Mouse (Mus musculus) liver, embryonic 16.5 days (tissue): ENCODE data around the gene Ccdc153. TPM values are rescaled to one million over a fixed set of nuclear protein-coding genes. Genes with fewer than 3 reads are reported as not detected.

Experiments used
- ATAC-seq: fragments of 200-750 bp; cut with Nextera tagmentation; 2 replicates; pipeline ENCODE4 v1.8.0; 2017; ENCODE audit warnings: low read depth, mild to moderate bottlenecking, moderate number of reproducible peaks, moderate library complexity
- H3K27ac ChIP-seq: fragments of 300-500 bp; sonication (generic); 2 replicates; pipeline ENCODE4 v1.5.1; 2014; ENCODE audit warnings: mild to moderate bottlenecking, low read length
- H3K27me3 ChIP-seq: fragments of 300-500 bp; sonication (generic); 2 replicates; pipeline ENCODE4 v1.6.1; 2014; ENCODE audit warnings: low read depth, low read length, mixed read lengths; ENCODE audit not compliant: control insufficient read depth, insufficient read depth
- H3K36me3 ChIP-seq: fragments of 300-500 bp; sonication (generic); 2 replicates; pipeline ENCODE4 v1.6.1; 2014; ENCODE audit warnings: mild to moderate bottlenecking; ENCODE audit not compliant: control insufficient read depth, insufficient read depth
- H3K4me1 ChIP-seq: fragments of 300-500 bp; sonication (generic); 2 replicates; pipeline ENCODE4 v1.6.1; 2014; ENCODE audit warnings: low read depth, low read length, mixed read lengths; ENCODE audit not compliant: control insufficient read depth
- H3K4me2 ChIP-seq: fragments of 300-500 bp; sonication (generic); 2 replicates; pipeline ENCODE4 v1.6.1; 2014; ENCODE audit warnings: low read depth, low read length, mixed read lengths
- H3K4me3 ChIP-seq: fragments of 300-500 bp; sonication (generic); 2 replicates; pipeline ENCODE4 v1.5.1; 2014; ENCODE audit warnings: low read depth, mild to moderate bottlenecking, low read length
- H3K9ac ChIP-seq: fragments of 300-500 bp; sonication (generic); 2 replicates; pipeline ENCODE4 v1.6.1; 2014; ENCODE audit warnings: low read depth, low read length
- H3K9me3 ChIP-seq: fragments of 300-500 bp; sonication (generic); replicated peaks from 2 replicates; pipeline ENCODE4 v1.6.1; 2016; ENCODE audit warnings: low read length; ENCODE audit not compliant: control insufficient read depth
- WGBS: fragments of 180-500 bp; shearing (Covaris S2); extraction: QIAGEN DNeasy Blood & Tissue Kit; methylation state at CpG from one replicate; pipeline ENCODE4 v1.1.7; 2014; ENCODE audit not compliant: insufficient replicate concordance; 5-methylcytosine and 5-hydroxymethylcytosine counted together
- polyA plus RNA-seq: library from polyadenylated mRNA; unstranded; fragments of >200 nt; fragmentation: Nextera tagmentation; extraction: Ambion mirVana; gene quantifications from 2 replicates; pipeline ENCODE4 v1.2.1, GENCODE M21; 2015

The Ccdc153 gene
- not detected in 2 replicates for polyA plus RNA-seq

DNA sequence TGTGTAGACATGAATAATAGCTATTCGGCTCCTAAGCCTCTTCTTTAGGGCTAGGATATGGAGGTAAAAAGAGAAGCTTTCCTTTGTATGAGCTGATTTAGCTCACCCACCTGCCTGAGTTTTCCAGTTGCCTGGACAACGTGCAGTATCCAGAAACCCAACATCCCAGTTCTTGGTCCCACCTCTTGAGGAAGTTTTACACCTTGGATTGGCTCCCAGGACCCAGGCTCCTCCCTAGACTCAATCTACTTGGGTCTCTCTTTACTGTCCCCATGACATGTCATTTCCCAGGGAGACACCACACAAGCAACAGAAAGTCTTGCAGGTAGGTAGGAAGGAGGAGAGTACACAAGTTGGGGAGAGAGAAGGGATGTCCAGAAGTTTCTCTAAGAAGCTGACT is at the start of gene Ccdc153:
TSS of gene Ccdc153 (plus strand) at position 278 of the 400 bp plus-strand sequence.
- H3K4me1 ChIP-seq, result no peaks in the 10 kb centered on the region
- H3K4me2 ChIP-seq, result no peak within 1 kb of the TSS
- no peaks in the 10 kb centered on the region for H3K9me3 ChIP-seq
- ATAC-seq, result no peak
- H3K27ac ChIP-seq, result no peak within 1 kb of the TSS
- WGBS, result 53% methylated on average over 2 of the region's 2 CpGs
- no peak within 1 kb of the TSS for H3K9ac ChIP-seq
- no peaks in the 10 kb centered on the region for H3K36me3 ChIP-seq
- no peak within 1 kb of the TSS for H3K4me3 ChIP-seq
- H3K27me3 ChIP-seq, result no peaks in the 10 kb centered on the region

DNA sequence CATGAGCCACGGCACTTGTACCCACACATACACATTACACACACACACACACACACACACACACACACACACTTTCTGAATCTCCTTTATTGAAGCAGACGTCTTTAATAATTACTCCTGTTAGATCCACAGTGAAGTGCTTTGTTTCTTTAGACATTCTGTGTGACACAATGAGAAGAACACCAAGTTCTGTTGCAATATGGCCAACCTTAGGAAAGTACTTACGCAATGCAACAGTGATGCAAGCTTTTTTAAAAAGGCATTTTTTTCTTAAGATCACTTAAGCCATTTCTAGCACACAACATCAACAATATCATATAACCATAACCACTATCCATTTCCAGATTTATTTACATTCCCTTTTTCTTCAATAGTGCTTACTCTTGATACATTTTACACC is 49.3 kb upstream of the Ccdc153 start:
- 66% methylated on average over 3 of the region's 3 CpGs for WGBS
- Histone ChIP-seq H3K4me3 (no peak overlapping the region), H3K27me3 (no peaks in the 10 kb centered on the region), H3K9ac (no peak overlapping the region), H3K9me3 (no peaks in the 10 kb centered on the region), H3K27ac (no peak overlapping the region), H3K36me3 (no peaks in the 10 kb centered on the region), H3K4me1 (peaks cover 6% of the 10 kb centered on the region), H3K4me2 (no peak overlapping the region)
- no peak for ATAC-seq

DNA sequence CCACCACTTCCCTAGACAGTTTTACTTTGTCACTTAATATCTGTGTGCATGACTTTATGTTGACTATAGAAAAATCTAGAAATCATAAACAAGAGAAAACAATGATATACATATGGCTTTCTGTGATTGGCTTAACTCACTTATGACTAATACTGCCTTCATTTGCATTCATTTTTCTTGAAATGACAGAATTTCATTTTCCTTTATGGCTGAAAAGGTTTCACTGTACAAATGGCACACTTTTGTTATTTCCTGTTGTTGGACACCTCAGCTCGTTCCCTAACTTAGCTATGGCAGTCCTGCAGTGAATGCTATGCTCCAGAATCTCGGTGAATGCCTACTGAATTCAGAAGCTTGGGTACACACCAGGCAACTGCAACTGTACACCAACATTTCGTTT is 48.2 kb upstream of the Ccdc153 start:
- H3K27ac ChIP-seq, result no peak overlapping the region
- ATAC-seq, result no peak
- WGBS, result 64% methylated on average over 3 of the region's 3 CpGs
- H3K9ac ChIP-seq, result no peak overlapping the region
- peaks cover 5% of the 10 kb centered on the region for H3K4me1 ChIP-seq
- no peaks in the 10 kb centered on the region for H3K36me3 ChIP-seq
- H3K4me2 ChIP-seq, result no peak overlapping the region
- H3K27me3 ChIP-seq, result no peaks in the 10 kb centered on the region
- no peak overlapping the region for H3K4me3 ChIP-seq
- H3K9me3 ChIP-seq, result no peaks in the 10 kb centered on the region

DNA sequence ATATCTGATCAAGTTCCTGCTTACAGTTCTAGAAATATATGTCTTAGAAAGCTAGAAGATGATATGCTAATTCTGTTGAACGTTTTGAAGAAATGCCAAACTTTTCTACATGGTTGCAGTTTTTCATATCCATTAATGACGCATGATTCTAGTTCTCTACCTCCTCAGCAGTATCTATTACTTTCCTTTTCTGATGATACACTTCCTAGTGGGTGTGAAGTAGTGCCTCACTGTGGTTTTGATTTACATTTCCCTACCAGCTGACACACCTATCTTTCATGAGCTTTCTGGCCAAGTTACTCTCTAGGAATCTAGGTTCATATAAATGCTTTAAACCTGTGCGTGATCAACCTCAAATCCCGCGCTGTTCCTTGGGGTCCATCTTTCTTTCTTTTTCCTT is 47.7 kb upstream of the Ccdc153 start:
- no peaks in the 10 kb centered on the region for H3K36me3 ChIP-seq
- H3K27me3 ChIP-seq, result no peaks in the 10 kb centered on the region
- no peak overlapping the region for H3K27ac ChIP-seq
- no peak for ATAC-seq
- no peak overlapping the region for H3K4me2 ChIP-seq
- WGBS, result 84% methylated on average over 5 of the region's 5 CpGs
- H3K9me3 ChIP-seq, result no peaks in the 10 kb centered on the region
- no peak overlapping the region for H3K9ac ChIP-seq
- H3K4me1 ChIP-seq, result peaks cover 3% of the 10 kb centered on the region; the same call in 1 of the 2 replicates
- no peak overlapping the region for H3K4me3 ChIP-seq

DNA sequence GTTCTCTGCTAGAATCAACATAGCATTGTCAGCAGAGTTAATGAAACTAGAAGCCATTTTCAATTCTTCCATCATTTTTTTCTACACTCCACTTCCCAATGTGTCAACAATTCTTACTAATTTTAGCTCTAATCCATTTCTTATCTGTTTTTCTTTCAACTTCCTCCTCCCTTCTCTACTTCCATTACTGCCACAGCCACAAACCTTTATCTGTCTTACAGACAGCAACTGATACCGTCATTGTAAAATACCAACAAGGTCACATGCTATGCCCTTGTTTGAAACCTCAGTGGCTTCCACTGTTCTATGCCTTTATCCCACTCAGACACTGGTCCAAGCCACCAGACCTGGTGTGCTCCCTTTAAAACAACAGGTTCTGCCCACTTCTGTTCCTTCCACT is 46.5 kb upstream of the Ccdc153 start:
- H3K4me1 ChIP-seq, result peaks cover 3% of the 10 kb centered on the region; the same call in 1 of the 2 replicates
- H3K4me2 ChIP-seq, result no peak overlapping the region
- no peak overlapping the region for H3K4me3 ChIP-seq
- ATAC-seq, result no peak
- H3K36me3 ChIP-seq, result no peaks in the 10 kb centered on the region
- 11% methylated on average over 1 of the region's 1 CpGs for WGBS
- no peak overlapping the region for H3K9ac ChIP-seq
- no peaks in the 10 kb centered on the region for H3K27me3 ChIP-seq
- H3K27ac ChIP-seq, result no peak overlapping the region
- no peaks in the 10 kb centered on the region for H3K9me3 ChIP-seq

DNA sequence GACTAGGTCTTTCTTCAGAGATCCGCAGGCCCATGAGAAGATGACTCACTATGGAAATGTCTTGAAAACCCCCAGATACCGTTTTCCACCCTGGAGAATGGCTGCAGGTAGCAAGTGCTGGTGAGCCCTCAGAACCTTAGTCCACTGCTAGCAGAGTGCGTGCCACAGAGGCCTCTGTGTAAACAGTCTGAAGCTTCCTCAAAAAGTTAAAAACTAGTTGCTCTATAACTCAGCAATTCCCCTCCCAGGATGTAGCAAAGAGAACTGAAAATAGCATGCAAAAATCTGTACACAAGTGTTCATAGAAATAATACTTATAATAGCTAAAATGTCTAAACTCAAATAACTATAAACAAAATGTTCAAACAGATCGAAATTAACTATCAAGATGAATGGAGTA is 44.1 kb upstream of the Ccdc153 start:
- no peak overlapping the region for H3K4me3 ChIP-seq
- H3K27me3 ChIP-seq, result no peaks in the 10 kb centered on the region
- ATAC-seq, result no peak
- peaks cover 2% of the 10 kb centered on the region; the same call in 1 of the 2 replicates for H3K36me3 ChIP-seq
- peaks cover 3% of the 10 kb centered on the region; the same call in 1 of the 2 replicates for H3K4me1 ChIP-seq
- WGBS, result 61% methylated on average over 4 of the region's 4 CpGs
- no peak overlapping the region for H3K27ac ChIP-seq
- no peaks in the 10 kb centered on the region for H3K9me3 ChIP-seq
- no peak overlapping the region for H3K4me2 ChIP-seq
- H3K9ac ChIP-seq, result no peak overlapping the region

DNA sequence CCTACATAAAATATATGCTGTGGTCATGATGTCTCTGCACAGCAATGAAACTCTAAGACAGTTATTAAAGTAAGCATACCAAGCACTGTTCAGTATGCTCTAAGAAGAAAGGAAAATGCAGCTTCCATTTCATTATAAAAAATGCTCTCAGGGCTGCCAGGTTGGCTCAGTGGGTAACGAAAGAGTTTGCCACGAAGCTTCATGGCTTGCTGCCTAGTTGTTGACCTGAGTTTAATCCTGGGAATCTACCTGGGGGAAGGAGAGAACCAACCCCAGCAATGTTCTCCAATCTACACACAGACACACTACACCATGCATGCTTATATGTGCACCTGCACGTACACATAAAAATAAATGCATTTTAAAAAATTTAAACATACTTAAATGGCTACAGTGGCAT is 41.3 kb upstream of the Ccdc153 start:
- H3K27me3 ChIP-seq, result no peaks in the 10 kb centered on the region
- H3K27ac ChIP-seq, result no peak overlapping the region
- H3K4me3 ChIP-seq, result no peak overlapping the region
- no peak for ATAC-seq
- no peaks in the 10 kb centered on the region for H3K9me3 ChIP-seq
- 72% methylated on average over 3 of the region's 3 CpGs for WGBS
- no peak overlapping the region for H3K4me2 ChIP-seq
- no peak overlapping the region for H3K9ac ChIP-seq
- peaks cover 2% of the 10 kb centered on the region; the same call in 1 of the 2 replicates for H3K4me1 ChIP-seq
- H3K36me3 ChIP-seq, result peaks cover 2% of the 10 kb centered on the region; the same call in 1 of the 2 replicates

DNA sequence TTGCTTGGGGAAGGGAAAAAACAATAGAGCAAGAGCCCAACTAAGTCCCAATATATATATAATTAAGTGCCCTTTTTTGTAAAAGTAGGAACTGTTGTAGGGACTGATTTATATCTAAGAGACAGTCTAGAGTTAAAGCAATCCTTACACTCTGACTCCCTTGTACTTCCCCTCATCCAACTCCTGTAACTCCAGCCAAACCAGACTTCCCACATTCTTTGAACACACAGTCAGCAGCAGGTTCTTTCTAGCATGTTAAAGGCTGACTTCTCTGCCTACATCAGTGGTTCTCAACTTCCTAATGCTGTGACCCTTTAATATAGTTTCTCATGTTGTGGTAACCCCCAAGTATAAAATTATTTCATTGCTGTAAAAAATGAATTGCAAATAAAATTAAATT is 40.9 kb upstream of the Ccdc153 start:
- Histone ChIP-seq H3K4me2 (no peak overlapping the region), H3K27ac (no peak overlapping the region), H3K4me3 (no peak overlapping the region), H3K9ac (no peak overlapping the region), H3K9me3 (no peaks in the 10 kb centered on the region), H3K27me3 (no peaks in the 10 kb centered on the region), H3K4me1 (no peaks in the 10 kb centered on the region; the same call in 1 of the 2 replicates), H3K36me3 (peaks cover 2% of the 10 kb centered on the region; the same call in 1 of the 2 replicates)
- ATAC-seq, result no peak

DNA sequence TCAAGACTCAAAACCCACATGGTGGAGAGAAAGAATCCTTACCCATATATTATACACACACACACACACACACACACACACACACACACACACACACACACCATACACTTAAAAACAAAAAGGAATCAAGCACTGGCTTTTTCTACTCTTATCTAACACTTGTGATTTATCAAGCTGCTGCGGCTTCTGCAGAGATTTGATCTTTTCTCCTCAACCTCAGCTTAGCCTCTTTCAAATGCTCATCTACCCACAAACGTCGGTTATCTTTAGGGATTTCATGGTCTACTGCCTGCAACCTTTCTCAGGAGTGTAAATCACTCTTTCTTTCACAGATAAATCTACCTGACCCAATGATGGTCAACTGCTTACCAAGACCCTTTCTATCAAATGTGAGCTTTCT is 40.0 kb upstream of the Ccdc153 start:
- Histone ChIP-seq H3K27ac (no peak overlapping the region), H3K36me3 (peaks cover 2% of the 10 kb centered on the region; the same call in 1 of the 2 replicates), H3K9me3 (no peaks in the 10 kb centered on the region), H3K27me3 (no peaks in the 10 kb centered on the region), H3K4me1 (no peaks in the 10 kb centered on the region), H3K4me3 (no peak overlapping the region), H3K4me2 (no peak overlapping the region), H3K9ac (no peak overlapping the region)
- no peak for ATAC-seq
- 44% methylated on average over 3 of the region's 3 CpGs for WGBS
